8 mouse cellular contexts compared by ENCODE assay signal in genomic region chr11:3370928-3371598, GRCm38 (mm10). TPM values are rescaled to one million over a fixed set of nuclear protein-coding genes. Genes with fewer than 3 reads are reported as not detected.
DNase-seq lines count a peak whose midpoint lies in the region; ATAC-seq lines count a peak whose summit lies in the region.

No protein-coding gene starts in this region.

- H3K27me3 ChIP-seq in hindbrain, embryonic 13.5 days: no peaks in the 10 kb centered on the region

- peak; percentile 70 for DNase-seq in T-cell, adult 2 months (ENCODE audit: low spot score)
- peak; percentile 85 to 91 for DNase-seq in cerebellum, postnatal 25 days
- DNase-seq in frontal cortex, postnatal 14 days (ENCODE audit: low spot score in 2 of 2): peak; percentile 73 to 78
- peak; percentile 64 to 70 for DNase-seq in layer of hippocampus, postnatal 25 days (ENCODE audit: extremely low spot score in 1 of 2, low spot score in 1 of 2)
- DNase-seq in lung, postnatal 14 days: peak; percentile 77
- DNase-seq in retina, embryonic 14.5 days (ENCODE audit: low spot score): peak; percentile 85
- DNase-seq in thymus, postnatal 36 days: peak; percentile 71 to 77

- H3K4me1 ChIP-seq in hindbrain, embryonic 13.5 days (replicated peaks): peaks cover 77% of the 10 kb centered on the region

- no peaks in the 10 kb centered on the region for H3K9me3 ChIP-seq in hindbrain, embryonic 13.5 days

- H3K36me3 ChIP-seq in hindbrain, embryonic 13.5 days: no peaks in the 10 kb centered on the region

- peak overlapping the region; percentile 71 for H3K4me2 ChIP-seq in hindbrain, embryonic 13.5 days

- H3K27ac ChIP-seq in hindbrain, embryonic 13.5 days: peak overlapping the region; percentile 96

- ATAC-seq in hindbrain, embryonic 13.5 days (ENCODE audit: low FRiP score): peak; percentile 97

- H3K4me3 ChIP-seq in hindbrain, embryonic 13.5 days: peak overlapping the region; percentile 69

- H3K9ac ChIP-seq in hindbrain, embryonic 13.5 days: peak overlapping the region; percentile 88

- 3% methylated on average over 27 of the region's 27 CpGs for WGBS in hindbrain, embryonic 13.5 days

RNA-seq across cellular contexts. Expression of gene Limk2, which starts 37.9 kb away (rescaled TPM):
- polyA plus RNA-seq in hindbrain, embryonic 13.5 days (2015; fragmentation: Nextera tagmentation; extraction: Ambion mirVana): 138 and 150 TPM in 2 replicates
- 100 to 1,000 TPM in 1 of 2 experiments, 10 to 100 TPM in 1; 83.1 to 104 TPM for total RNA-seq in layer of hippocampus, postnatal 25 days (2021)

RNA-seq across cellular contexts. Expression of gene Pik3ip1, which starts 40.9 kb away (rescaled TPM):
- polyA plus RNA-seq in hindbrain, embryonic 13.5 days (2015; fragmentation: Nextera tagmentation; extraction: Ambion mirVana): 25.4 and 25.5 TPM in 2 replicates
- total RNA-seq in layer of hippocampus, postnatal 25 days (2021): 10 to 100 TPM; 29.1 to 38.2 TPM

Comparison
In these comparisons a context has a peak if more than half of its experiments do, and no peak if none do; other contexts are left out.
1. Peak in every context shown above with its lines: DNase-seq, ATAC-seq, H3K4me3 ChIP-seq and H3K27ac ChIP-seq.